Mouse (Mus musculus) heart, adult 2 months (tissue): ENCODE data around the gene Cdk2ap2.

Experiments
- CTCF ChIP-seq: fragments of 200-600 bp; IDR thresholded peaks from 2 replicates; pipeline ENCODE4 v1.8.1; 2022; ENCODE audit warnings: antibody characterized with exemption, mild to moderate bottlenecking, moderate library complexity
- EP300 ChIP-seq: fragments of 200-500 bp; IDR thresholded peaks from 2 replicates; pipeline ENCODE4 v1.6.1; 2011; ENCODE audit warnings: low read depth, low read length, control low read depth; ENCODE audit not compliant: insufficient read depth

DNA sequence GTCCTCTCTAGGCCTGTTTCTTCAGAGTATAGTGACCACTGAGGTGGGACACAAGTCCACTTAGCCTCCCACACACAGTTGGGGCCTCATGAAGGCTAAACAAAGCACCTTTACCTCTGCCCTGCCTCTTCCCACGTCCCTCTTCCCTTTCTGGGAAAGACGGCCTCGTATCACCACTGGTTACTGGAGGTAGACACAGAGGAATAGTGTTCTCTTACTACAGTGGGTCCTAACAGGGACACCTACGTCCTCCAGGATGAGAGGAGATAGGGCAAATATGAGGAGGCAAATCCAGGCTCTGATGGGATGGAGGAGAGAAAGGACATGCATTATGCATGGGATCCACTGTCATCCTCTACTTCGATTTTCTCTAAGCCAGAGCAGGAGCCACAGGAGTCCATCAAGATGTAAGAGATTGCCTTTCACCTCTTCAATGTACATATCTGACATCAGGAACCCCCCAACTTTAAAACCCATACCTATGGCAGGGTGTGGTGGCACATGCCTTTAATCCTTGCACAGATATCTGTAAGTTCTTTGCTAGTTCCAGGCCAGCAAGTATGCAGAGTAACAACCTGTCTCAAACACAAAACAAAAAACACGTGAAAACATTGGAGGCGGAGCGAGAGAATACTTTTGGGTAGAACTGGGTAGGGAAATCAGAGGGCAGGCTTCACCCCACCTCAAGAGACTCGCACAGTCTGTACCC, 51.0 kb downstream of the Cdk2ap2 start:
- TF ChIP-seq EP300: no peak
- TF ChIP-seq CTCF: no peak
